Mouse (Mus musculus): ENCODE results near the gene Fads6. TPM values are rescaled to one million over a fixed set of nuclear protein-coding genes. Genes with fewer than 3 reads are reported as not detected.

The Fads6 gene
- polyA plus RNA-seq, 1 experiment from 2014 or later = 1.2 TPM

DNA sequence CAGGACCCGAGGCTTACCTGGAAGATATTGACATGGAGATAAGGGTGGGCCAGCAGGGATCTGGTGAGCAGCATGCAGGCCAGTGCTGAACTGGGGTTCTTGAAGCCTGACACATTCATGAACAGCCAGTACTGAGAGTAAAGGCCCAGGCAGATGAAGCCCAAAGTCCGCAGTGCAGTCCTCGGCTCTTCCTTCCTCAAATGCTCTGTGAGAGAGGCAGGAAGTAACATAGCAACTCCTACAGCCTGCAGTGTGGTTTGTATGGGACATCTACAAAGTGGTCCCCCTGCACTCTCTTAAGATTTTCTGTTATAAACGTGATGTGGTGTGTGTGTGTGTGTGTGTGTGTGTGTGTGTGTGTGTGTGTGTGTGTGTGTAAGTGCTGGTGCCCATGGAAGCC lies 12.2 kb downstream of the Fads6 start:
- 55% methylated on average over 4 of the region's 4 CpGs for WGBS (ENCODE audit: insufficient replicate concordance)
- no peaks in the 10 kb centered on the region for H3K27me3 ChIP-seq (ENCODE audit: control insufficient read depth, insufficient read depth, low read length)

DNA sequence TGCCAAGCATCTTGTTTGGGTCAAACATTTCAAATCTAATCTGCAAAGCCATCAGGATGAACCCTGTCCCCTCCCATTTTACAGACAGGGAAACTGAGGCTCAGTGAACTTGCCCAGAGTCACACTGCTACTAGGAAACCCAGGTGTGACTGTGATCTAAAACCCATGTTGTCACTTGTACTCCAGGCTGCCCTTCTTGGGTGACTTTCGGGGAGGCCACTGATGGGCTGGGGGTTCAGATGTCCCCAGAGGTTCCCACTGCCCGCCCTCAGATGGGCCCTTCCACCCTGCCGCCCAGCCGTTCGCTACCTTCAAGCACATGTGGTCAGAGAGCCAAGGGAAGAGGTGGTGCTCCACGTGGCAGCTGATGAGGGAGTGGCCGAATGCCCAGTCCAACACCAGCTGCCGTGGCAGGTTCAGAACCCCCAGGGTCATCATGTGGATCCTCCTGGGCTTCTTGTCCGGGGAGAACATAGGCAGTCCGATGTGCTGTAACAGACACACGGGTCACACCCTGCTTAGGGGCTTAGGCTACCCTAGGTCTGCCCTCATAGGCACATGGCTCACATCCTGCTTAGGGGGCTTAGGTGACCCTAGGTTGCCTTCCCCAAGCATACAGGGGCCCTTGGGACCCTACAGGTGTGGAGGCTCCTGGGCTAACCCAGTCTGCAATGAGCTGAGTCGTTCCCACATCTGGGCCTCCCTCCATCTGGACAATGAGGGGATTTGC lies 13.4 kb downstream of the Fads6 start:
- no peaks in the 10 kb centered on the region for H3K36me3 ChIP-seq (ENCODE audit: control insufficient read depth, insufficient read depth, low read length)
- H3K27me3 ChIP-seq (ENCODE audit: control insufficient read depth, insufficient read depth, low read length) = no peaks in the 10 kb centered on the region
- no peak overlapping the region for H3K4me3 ChIP-seq (ENCODE audit: low read depth, low read length)
- no peaks in the 10 kb centered on the region for H3K9me3 ChIP-seq (replicated peaks; ENCODE audit: control insufficient read depth, low read length)
- ATAC-seq (replicated peaks; ENCODE audit: insufficient number of reproducible peaks, low FRiP score, low TSS enrichment) = no peak
- H3K9ac ChIP-seq (ENCODE audit: low read depth, low read length) = no peak overlapping the region
- 88% methylated on average over 12 of the region's 12 CpGs for WGBS (ENCODE audit: insufficient replicate concordance)
- no peak overlapping the region for H3K27ac ChIP-seq (ENCODE audit: low read depth, low read length)
- no peaks in the 10 kb centered on the region for H3K4me1 ChIP-seq (ENCODE audit: control insufficient read depth, insufficient read depth, low read length)
- no peak overlapping the region for H3K4me2 ChIP-seq

More for the DNA sequence above, 12.2 kb downstream of the Fads6 start:
- no peak overlapping the region for H3K4me3 ChIP-seq (ENCODE audit: low read depth, low read length)
- H3K27ac ChIP-seq (ENCODE audit: low read depth, low read length) = no peak overlapping the region
- ATAC-seq (replicated peaks; ENCODE audit: insufficient number of reproducible peaks, low FRiP score, low TSS enrichment) = no peak
- no peaks in the 10 kb centered on the region for H3K9me3 ChIP-seq (replicated peaks; ENCODE audit: control insufficient read depth, low read length)
- no peak overlapping the region for H3K4me2 ChIP-seq
- no peaks in the 10 kb centered on the region; the same call in 1 of the 2 replicates for H3K4me1 ChIP-seq (ENCODE audit: control insufficient read depth, insufficient read depth, low read length)
- H3K9ac ChIP-seq (ENCODE audit: low read depth, low read length) = no peak overlapping the region
- no peaks in the 10 kb centered on the region for H3K36me3 ChIP-seq (ENCODE audit: control insufficient read depth, insufficient read depth, low read length)

- no peaks in the 10 kb centered on the region for H3K9me3 ChIP-seq (replicated peaks; ENCODE audit: control insufficient read depth, low read length)
- H3K27me3 ChIP-seq (ENCODE audit: control insufficient read depth, insufficient read depth, low read length) = no peaks in the 10 kb centered on the region
- no peak overlapping the region for H3K4me2 ChIP-seq
- 73% methylated on average over 9 of the region's 9 CpGs for WGBS (ENCODE audit: insufficient replicate concordance)
- H3K4me3 ChIP-seq (ENCODE audit: low read depth, low read length) = no peak overlapping the region
- H3K4me1 ChIP-seq (ENCODE audit: control insufficient read depth, insufficient read depth, low read length) = no peaks in the 10 kb centered on the region
- ATAC-seq (replicated peaks; ENCODE audit: insufficient number of reproducible peaks, low FRiP score, low TSS enrichment) = no peak
- H3K9ac ChIP-seq (ENCODE audit: low read depth, low read length) = 0 out of 2 replicates have a peak overlapping the region, but pooled peaks have one; percentile 23
- no peaks in the 10 kb centered on the region for H3K36me3 ChIP-seq (ENCODE audit: control insufficient read depth, insufficient read depth, low read length)
- H3K27ac ChIP-seq (ENCODE audit: low read depth, low read length) = no peak overlapping the region
Observed at GRCm38 (mm10) chr11:115283486-115283765, 14.0 kb downstream of the Fads6 start.

DNA sequence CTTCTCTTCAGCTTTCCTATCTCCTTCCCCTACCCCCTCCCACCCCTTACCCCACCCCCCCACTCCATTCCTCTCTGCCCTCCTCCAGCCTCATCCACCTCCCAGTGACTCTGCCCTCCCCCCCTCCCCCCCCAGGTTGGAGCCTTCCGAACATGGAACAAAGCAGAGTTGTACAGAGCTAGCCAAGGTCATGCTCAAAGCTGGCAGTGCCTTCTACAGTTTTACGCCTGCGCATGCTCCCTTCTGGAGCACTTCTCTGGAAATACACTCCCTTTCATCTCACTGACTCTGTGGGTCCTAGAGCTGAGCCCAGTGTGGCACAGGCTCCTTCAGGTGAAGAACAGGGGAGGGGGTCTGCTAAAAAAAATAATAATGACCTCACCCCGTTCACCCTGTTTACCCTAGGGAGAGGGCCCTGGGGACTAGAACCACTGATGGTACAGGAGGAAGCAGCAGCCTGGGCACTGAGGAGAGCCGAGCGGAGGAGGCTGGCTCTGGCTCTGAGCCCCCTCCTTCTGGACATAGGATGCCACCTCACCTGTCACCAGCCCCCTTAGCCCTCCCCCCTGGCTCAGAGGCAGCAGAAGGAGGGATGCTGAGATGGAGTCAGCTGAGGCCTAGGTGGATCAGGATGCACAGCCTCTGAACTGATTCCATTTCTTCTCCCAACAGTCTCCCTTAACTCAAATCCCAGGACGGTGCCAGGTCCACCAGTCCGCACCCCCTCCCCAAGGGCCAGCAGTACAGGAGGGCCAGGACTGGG lies 14.6 kb downstream of the Fads6 start:
- no peaks in the 10 kb centered on the region for H3K36me3 ChIP-seq (ENCODE audit: control insufficient read depth, insufficient read depth, low read length)
- H3K27ac ChIP-seq (ENCODE audit: low read depth, low read length) = no peak overlapping the region
- H3K9ac ChIP-seq (ENCODE audit: low read depth, low read length) = 0 out of 2 replicates have a peak overlapping the region, but pooled peaks have one; percentile 23
- ATAC-seq (replicated peaks; ENCODE audit: insufficient number of reproducible peaks, low FRiP score, low TSS enrichment) = peak; percentile 24
- H3K4me3 ChIP-seq (ENCODE audit: low read depth, low read length) = no peak overlapping the region
- 84% methylated on average over 8 of the region's 8 CpGs for WGBS (ENCODE audit: insufficient replicate concordance)
- H3K4me2 ChIP-seq = no peak overlapping the region
- H3K9me3 ChIP-seq (replicated peaks; ENCODE audit: control insufficient read depth, low read length) = no peaks in the 10 kb centered on the region
- peaks cover 3% of the 10 kb centered on the region for H3K4me1 ChIP-seq (ENCODE audit: control insufficient read depth, insufficient read depth, low read length)
- H3K27me3 ChIP-seq (ENCODE audit: control insufficient read depth, insufficient read depth, low read length) = no peaks in the 10 kb centered on the region

- WGBS (ENCODE audit: insufficient replicate concordance) = 67% methylated on average over 8 of the region's 8 CpGs
- H3K4me2 ChIP-seq = no peak overlapping the region
- peaks cover 6% of the 10 kb centered on the region for H3K4me1 ChIP-seq (ENCODE audit: control insufficient read depth, insufficient read depth, low read length)
- H3K27ac ChIP-seq (ENCODE audit: low read depth, low read length) = no peak overlapping the region
- ATAC-seq (replicated peaks; ENCODE audit: insufficient number of reproducible peaks, low FRiP score, low TSS enrichment) = no peak
- H3K27me3 ChIP-seq (ENCODE audit: control insufficient read depth, insufficient read depth, low read length) = no peaks in the 10 kb centered on the region
- H3K9ac ChIP-seq (ENCODE audit: low read depth, low read length) = 0 out of 2 replicates have a peak overlapping the region, but pooled peaks have one; percentile 18
- H3K9me3 ChIP-seq (replicated peaks; ENCODE audit: control insufficient read depth, low read length) = no peaks in the 10 kb centered on the region
- no peak overlapping the region for H3K4me3 ChIP-seq (ENCODE audit: low read depth, low read length)
- H3K36me3 ChIP-seq (ENCODE audit: control insufficient read depth, insufficient read depth, low read length) = no peaks in the 10 kb centered on the region
Observed at GRCm38 (mm10) chr11:115282295-115282694, 15.2 kb downstream of the Fads6 start.

DNA sequence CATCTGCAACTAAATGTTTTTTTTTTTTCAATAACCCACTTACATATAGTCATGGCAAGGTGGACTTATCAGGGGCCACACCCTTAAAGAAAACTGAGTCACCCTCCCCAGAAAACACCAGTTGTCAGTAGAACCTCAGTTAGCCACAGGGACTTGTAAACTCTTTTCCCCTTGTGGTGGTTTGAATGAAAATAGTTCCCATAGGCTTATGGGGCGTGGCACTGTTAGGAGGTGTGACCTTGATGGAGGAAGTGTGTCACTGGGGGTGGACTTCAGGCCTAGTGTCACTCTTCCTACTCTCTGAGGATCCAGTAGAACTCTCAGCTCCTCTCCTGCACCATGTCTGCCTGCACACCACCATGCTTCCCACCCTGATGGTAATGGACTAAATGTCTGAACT lies 17.7 kb downstream of the Fads6 start:
- Histone ChIP-seq H3K36me3 (ENCODE audit: control insufficient read depth, insufficient read depth, low read length) (no peaks in the 10 kb centered on the region), H3K27me3 (ENCODE audit: control insufficient read depth, insufficient read depth, low read length) (no peaks in the 10 kb centered on the region), H3K4me3 (ENCODE audit: low read depth, low read length) (no peak overlapping the region), H3K4me2 (no peak overlapping the region), H3K27ac (ENCODE audit: low read depth, low read length) (no peak overlapping the region), H3K4me1 (ENCODE audit: control insufficient read depth, insufficient read depth, low read length) (peaks cover 13% of the 10 kb centered on the region), H3K9me3 (replicated peaks; ENCODE audit: control insufficient read depth, low read length) (no peaks in the 10 kb centered on the region), H3K9ac (ENCODE audit: low read depth, low read length) (no peak overlapping the region)
- 63% methylated on average over 1 of the region's 1 CpGs for WGBS (ENCODE audit: insufficient replicate concordance)
- ATAC-seq (replicated peaks; ENCODE audit: insufficient number of reproducible peaks, low FRiP score, low TSS enrichment) = no peak

- WGBS (ENCODE audit: insufficient replicate concordance) = 63% methylated on average over 6 of the region's 6 CpGs
- Histone ChIP-seq H3K9me3 (replicated peaks; ENCODE audit: control insufficient read depth, low read length) (no peaks in the 10 kb centered on the region), H3K27me3 (ENCODE audit: control insufficient read depth, insufficient read depth, low read length) (no peaks in the 10 kb centered on the region), H3K4me2 (peak overlapping the region; percentile 73), H3K4me1 (ENCODE audit: control insufficient read depth, insufficient read depth, low read length) (peaks cover 13% of the 10 kb centered on the region), H3K4me3 (ENCODE audit: low read depth, low read length) (peak overlapping the region; percentile 56; the same call in 1 of the 2 replicates), H3K9ac (ENCODE audit: low read depth, low read length) (no peak overlapping the region), H3K36me3 (ENCODE audit: control insufficient read depth, insufficient read depth, low read length) (no peaks in the 10 kb centered on the region), H3K27ac (ENCODE audit: low read depth, low read length) (no peak overlapping the region)
- ATAC-seq (replicated peaks; ENCODE audit: insufficient number of reproducible peaks, low FRiP score, low TSS enrichment) = no peak
Observed at GRCm38 (mm10) chr11:115278176-115278575, 19.3 kb downstream of the Fads6 start.

- H3K9me3 ChIP-seq (replicated peaks; ENCODE audit: control insufficient read depth, low read length) = no peaks in the 10 kb centered on the region
- peak overlapping the region; percentile 73 for H3K4me2 ChIP-seq
- H3K4me1 ChIP-seq (ENCODE audit: control insufficient read depth, insufficient read depth, low read length) = peaks cover 16% of the 10 kb centered on the region
- ATAC-seq (replicated peaks; ENCODE audit: insufficient number of reproducible peaks, low FRiP score, low TSS enrichment) = no peak
- peak overlapping the region; percentile 75 for H3K27ac ChIP-seq (ENCODE audit: low read depth, low read length)
- H3K36me3 ChIP-seq (ENCODE audit: control insufficient read depth, insufficient read depth, low read length) = no peaks in the 10 kb centered on the region
- no peaks in the 10 kb centered on the region for H3K27me3 ChIP-seq (ENCODE audit: control insufficient read depth, insufficient read depth, low read length)
- WGBS (ENCODE audit: insufficient replicate concordance) = 23% methylated on average over 7 of the region's 7 CpGs
- peak overlapping the region; percentile 56 for H3K4me3 ChIP-seq (ENCODE audit: low read depth, low read length)
- peak overlapping the region; percentile 72 for H3K9ac ChIP-seq (ENCODE audit: low read depth, low read length)
Observed at GRCm38 (mm10) chr11:115277604-115277975, 19.9 kb downstream of the Fads6 start.
